Mouse (Mus musculus): ENCODE results near the gene Ccr4.

GRCm38 (mm10) chr9:114487481-114488258, 17.0 kb downstream of the Ccr4 start:
- TF ChIP-seq MYOD1 (IDR thresholded peaks at IDR 0.05; ENCODE audit: control insufficient read depth in 1 of 3, insufficient read length in 2 of 3, low read depth in 2 of 3) (no peak), MAX (IDR thresholded peaks at IDR 0.05; ENCODE audit: low read depth) (no peak), POLR2A (IDR thresholded peaks at IDR 0.05; ENCODE audit: insufficient read length, low read depth) (no peak), TCF3 (IDR thresholded peaks at IDR 0.05; ENCODE audit: insufficient read length, low read depth) (no peak)
